Mouse (Mus musculus) intestine, embryonic 14.5 days (tissue): ENCODE measurements around the gene Arid4a. TPM values are rescaled to one million over a fixed set of nuclear protein-coding genes. Genes with fewer than 3 reads are reported as not detected.

ENCODE experiments used
- ATAC-seq: fragments of 200-750 bp; cut with Nextera tagmentation; replicated peaks from 2 replicates; pipeline ENCODE4 v1.8.0; 2017; ENCODE audit warnings: low read depth, moderate number of reproducible peaks, moderate TSS enrichment, moderate library complexity; ENCODE audit not compliant: low FRiP score, low TSS enrichment
- DNase-seq: peaks from one replicate; pipeline ENCODE4 v3.0.0-alpha.2; 2018; ENCODE audit warnings: low spot score
- H3K27ac ChIP-seq: fragments of 300-500 bp; sonication (generic); 2 replicates; pipeline ENCODE4 v1.5.1; 2014; ENCODE audit warnings: low read depth, mild to moderate bottlenecking, control low read depth
- H3K27me3 ChIP-seq: fragments of 300-500 bp; sonication (generic); replicated peaks from 2 replicates; pipeline ENCODE4 v1.6.1; 2014; ENCODE audit warnings: low read length, control low read depth; ENCODE audit not compliant: control insufficient read depth, insufficient read depth
- H3K36me3 ChIP-seq: fragments of 300-500 bp; sonication (generic); 2 replicates; pipeline ENCODE4 v1.6.1; 2014; ENCODE audit warnings: low read length, control low read depth; ENCODE audit not compliant: control insufficient read depth, insufficient read depth
- H3K4me1 ChIP-seq: fragments of 300-500 bp; sonication (generic); replicated peaks from 2 replicates; pipeline ENCODE4 v1.6.1; 2014; ENCODE audit warnings: low read length, control low read depth, mixed read lengths; ENCODE audit not compliant: control insufficient read depth, insufficient read depth
- H3K4me2 ChIP-seq: fragments of 300-500 bp; sonication (generic); 2 replicates; pipeline ENCODE4 v1.6.1; 2014; ENCODE audit warnings: low read length
- H3K4me3 ChIP-seq: fragments of 300-500 bp; sonication (generic); 2 replicates; pipeline ENCODE4 v1.5.1; 2014; ENCODE audit warnings: low read depth, low read length, control low read depth, mixed read lengths
- H3K9ac ChIP-seq: fragments of 300-500 bp; sonication (generic); 2 replicates; pipeline ENCODE4 v1.6.1; 2014; ENCODE audit warnings: mild to moderate bottlenecking, low read length
- H3K9me3 ChIP-seq: fragments of 300-500 bp; sonication (generic); 2 replicates; pipeline ENCODE4 v1.6.1; 2016; ENCODE audit warnings: low read length, control low read depth; ENCODE audit not compliant: control insufficient read depth
- WGBS: fragments of 180-500 bp; shearing (Covaris S2); extraction: QIAGEN DNeasy Blood & Tissue Kit; methylation state at CpG from one replicate; pipeline ENCODE4 v1.1.7; 2014; 5-methylcytosine and 5-hydroxymethylcytosine counted together
- polyA plus RNA-seq: library from polyadenylated mRNA; unstranded; fragments of >200 nt; fragmentation: Nextera tagmentation; extraction: Ambion mirVana; gene quantifications from 2 replicates; pipeline ENCODE4 v1.2.1, GENCODE M21; 2014

Arid4a gene
- polyA plus RNA-seq, 1 experiment from 2014 or later: 34.6 TPM

- Histone ChIP-seq H3K36me3 (peaks cover 34% of the 10 kb centered on the region), H3K27me3 (no peaks in the 10 kb centered on the region), H3K9ac (peak overlapping the region; percentile 77), H3K27ac (no peak overlapping the region), H3K4me1 (peaks cover 8% of the 10 kb centered on the region), H3K4me2 (peak overlapping the region; percentile 79), H3K4me3 (peak overlapping the region; percentile 93), H3K9me3 (no peaks in the 10 kb centered on the region)
- ATAC-seq: no peak
- DNase-seq: no peak
- WGBS: 32% methylated on average over 5 of the region's 5 CpGs
Measured at GRCm38 (mm10) chr12:71135581-71135980, 119.8 kb downstream of the Arid4a start.

- Histone ChIP-seq H3K36me3 (peaks cover 38% of the 10 kb centered on the region), H3K9me3 (no peaks in the 10 kb centered on the region), H3K27me3 (no peaks in the 10 kb centered on the region), H3K4me3 (peak within 1 kb of the TSS; percentile 93), H3K9ac (peak within 1 kb of the TSS; percentile 77), H3K27ac (peak within 1 kb of the TSS; percentile 78), H3K4me1 (peaks cover 8% of the 10 kb centered on the region), H3K4me2 (peak within 1 kb of the TSS; percentile 86)
- WGBS: under 1% methylated on average over 52 of the region's 52 CpGs
- ATAC-seq (peak; percentile 94), DNase-seq (peak; percentile 89)
Measured at GRCm38 (mm10) chr12:71136130-71136973, 120.6 kb downstream of the Arid4a start, which contains the start of the genes Timm9 and 2700049A03Rik. Timm9 (minus strand) TSS chr12:71136684. 2700049A03Rik (plus strand) TSS chr12:71136848.

GRCm38 (mm10) chr12:71136974-71137491 is 121.2 kb downstream of the Arid4a start:
- peak; percentile 91 for ATAC-seq
- DNase-seq: peak; percentile 96
- H3K36me3 ChIP-seq: peaks cover 38% of the 10 kb centered on the region
- H3K4me3 ChIP-seq: peak overlapping the region; percentile 93
- under 1% methylated on average over 30 of the region's 30 CpGs for WGBS
- peak overlapping the region; percentile 77 for H3K9ac ChIP-seq
- H3K27me3 ChIP-seq: no peaks in the 10 kb centered on the region
- peaks cover 8% of the 10 kb centered on the region for H3K4me1 ChIP-seq
- no peaks in the 10 kb centered on the region for H3K9me3 ChIP-seq
- peak overlapping the region; percentile 86 for H3K4me2 ChIP-seq
- peak overlapping the region; percentile 78 for H3K27ac ChIP-seq

- 5% methylated on average over 11 of the region's 11 CpGs for WGBS
- no peaks in the 10 kb centered on the region for H3K27me3 ChIP-seq
- DNase-seq: no peak
- H3K9ac ChIP-seq: peak overlapping the region; percentile 77
- H3K27ac ChIP-seq: no peak overlapping the region
- no peak for ATAC-seq
- H3K4me3 ChIP-seq: peak overlapping the region; percentile 93
- H3K4me1 ChIP-seq: peaks cover 8% of the 10 kb centered on the region
- H3K9me3 ChIP-seq: no peaks in the 10 kb centered on the region
- peaks cover 38% of the 10 kb centered on the region for H3K36me3 ChIP-seq
- H3K4me2 ChIP-seq: peak overlapping the region; percentile 86
Measured at GRCm38 (mm10) chr12:71137686-71138085, 121.9 kb downstream of the Arid4a start.

GRCm38 (mm10) chr12:71139258-71139828 is 123.6 kb downstream of the Arid4a start:
- Histone ChIP-seq H3K27ac (no peak overlapping the region), H3K9ac (no peak overlapping the region), H3K36me3 (peaks cover 40% of the 10 kb centered on the region), H3K9me3 (no peaks in the 10 kb centered on the region), H3K27me3 (no peaks in the 10 kb centered on the region), H3K4me3 (no peak overlapping the region), H3K4me2 (no peak overlapping the region), H3K4me1 (peaks cover 8% of the 10 kb centered on the region)
- 77% methylated on average over 5 of the region's 5 CpGs for WGBS
- DNase-seq (no peak), ATAC-seq (no peak)

GRCm38 (mm10) chr12:71141189-71141588 is 125.4 kb downstream of the Arid4a start:
- DNase-seq: no peak
- H3K36me3 ChIP-seq: peaks cover 59% of the 10 kb centered on the region
- no peaks in the 10 kb centered on the region for H3K9me3 ChIP-seq
- H3K27me3 ChIP-seq: no peaks in the 10 kb centered on the region
- H3K27ac ChIP-seq: no peak overlapping the region
- H3K9ac ChIP-seq: no peak overlapping the region
- ATAC-seq: no peak
- peaks cover 8% of the 10 kb centered on the region for H3K4me1 ChIP-seq
- H3K4me2 ChIP-seq: no peak overlapping the region
- no peak overlapping the region for H3K4me3 ChIP-seq

GRCm38 (mm10) chr12:71147641-71148040 is 131.9 kb downstream of the Arid4a start:
- no peak overlapping the region for H3K4me2 ChIP-seq
- H3K36me3 ChIP-seq: peaks cover 86% of the 10 kb centered on the region
- peak; percentile 62 for DNase-seq

More at GRCm38 (mm10) chr12:71147641-71148040, 131.9 kb downstream of the Arid4a start:
- no peaks in the 10 kb centered on the region for H3K27me3 ChIP-seq
- no peak overlapping the region for H3K4me3 ChIP-seq
- no peak; the same call in 1 of the 2 replicates for ATAC-seq
- no peak overlapping the region for H3K27ac ChIP-seq
- no peaks in the 10 kb centered on the region for H3K4me1 ChIP-seq
- 88% methylated on average over 3 of the region's 3 CpGs for WGBS
- H3K9me3 ChIP-seq: no peaks in the 10 kb centered on the region
- H3K9ac ChIP-seq: no peak overlapping the region
